Mouse (Mus musculus) gastrocnemius, postnatal 4 days (tissue): ENCODE results near the gene Hadh. TPM values are rescaled to one million over a fixed set of nuclear protein-coding genes. Genes with fewer than 3 reads are reported as not detected.

Experiments
- DNase-seq, 2 experiments: peaks; one replicate each; pipeline ENCODE4 v3.0.0; 2021 to 2022; ENCODE audit warnings: low spot score in 2 of 2, mixed read lengths in 2 of 2
- total RNA-seq, 2 experiments: library from RNA; stranded (reverse); gene quantifications; 2 replicates each; pipeline ENCODE4 v1.2.3; 2021

The Hadh gene
- total RNA-seq, 2 experiments from 2014 or later: 247 to 255 TPM

GRCm38 (mm10) chr3:131272374-131273100, 636 bp upstream of the Hadh start:
- DNase-seq: no peak

DNA sequence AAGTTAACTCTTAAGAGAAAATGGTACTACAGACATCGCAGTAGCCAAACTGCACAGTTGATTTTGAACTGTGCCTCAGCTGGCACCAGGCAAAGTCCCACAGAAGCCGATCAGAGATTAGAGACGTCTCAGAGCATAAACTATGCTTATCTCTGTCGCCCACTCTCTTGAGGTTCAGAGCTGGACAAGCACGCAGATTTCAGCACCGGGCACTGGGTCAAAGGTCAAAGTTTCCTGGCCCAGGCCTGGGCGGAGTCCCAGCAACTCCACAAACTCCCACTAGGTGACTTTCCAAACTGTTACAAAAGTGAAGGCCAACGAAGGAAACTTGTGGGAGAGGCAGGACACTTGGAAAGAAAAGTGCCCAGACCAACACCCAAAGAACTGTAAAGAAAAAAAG, 744 bp downstream of the Hadh start:
- DNase-seq: peak; percentile 30 to 44

DNA sequence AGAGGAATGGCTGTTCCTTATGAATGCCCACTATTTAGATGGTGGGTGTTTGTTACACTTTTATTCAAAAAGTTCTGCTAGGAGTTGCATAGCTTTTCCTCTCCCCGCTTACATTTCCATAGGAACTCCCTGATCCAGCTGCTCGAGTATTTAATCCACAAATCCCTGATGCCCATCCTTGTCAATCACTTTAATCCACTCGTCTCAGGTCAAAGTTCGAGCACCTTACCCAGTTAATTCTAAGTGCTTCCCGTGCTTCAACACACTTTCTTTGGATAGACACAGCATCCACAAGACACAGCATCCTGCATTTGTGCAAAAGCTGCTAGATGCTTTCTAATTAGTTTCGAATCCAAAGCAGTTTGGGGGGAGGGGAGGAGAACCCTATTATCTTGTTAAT, 1.5 kb downstream of the Hadh start:
- DNase-seq: no peak

DNA sequence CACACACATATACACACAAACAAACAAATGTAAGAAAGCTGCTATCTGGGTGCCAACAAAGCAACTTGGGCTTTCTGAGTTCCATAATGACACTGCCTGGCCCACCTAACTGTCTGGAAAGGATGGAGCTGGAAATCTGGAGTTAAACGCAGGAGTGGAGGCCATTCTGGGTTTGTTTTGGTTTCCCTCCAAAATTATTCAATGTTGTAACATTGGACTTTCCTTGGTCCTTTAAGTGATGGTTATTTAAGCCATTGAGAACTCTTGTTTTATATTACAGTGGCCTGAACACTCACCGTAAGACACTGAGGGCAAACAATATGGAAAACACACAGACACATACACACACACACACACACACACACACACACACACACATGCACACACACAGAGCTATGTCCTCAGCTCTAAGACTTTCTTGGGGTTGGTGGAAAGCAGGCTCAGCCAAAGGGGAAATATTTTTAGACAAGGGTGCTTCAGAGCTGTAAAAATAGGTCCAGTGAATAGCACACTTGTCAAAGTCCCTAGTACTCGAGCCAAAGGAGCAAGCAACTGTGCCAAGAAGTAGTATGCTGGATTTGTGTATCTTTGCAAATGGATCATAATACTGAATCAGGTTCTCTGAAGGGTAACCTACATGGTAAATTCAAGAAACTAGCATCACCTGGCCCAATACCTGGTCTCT, 5.4 kb downstream of the Hadh start:
- no peak for DNase-seq

GRCm38 (mm10) chr3:131265516-131265915, 6.4 kb downstream of the Hadh start:
- DNase-seq: no peak

- DNase-seq: no peak
Observed at GRCm38 (mm10) chr3:131263766-131264486, 8.0 kb downstream of the Hadh start.

DNA sequence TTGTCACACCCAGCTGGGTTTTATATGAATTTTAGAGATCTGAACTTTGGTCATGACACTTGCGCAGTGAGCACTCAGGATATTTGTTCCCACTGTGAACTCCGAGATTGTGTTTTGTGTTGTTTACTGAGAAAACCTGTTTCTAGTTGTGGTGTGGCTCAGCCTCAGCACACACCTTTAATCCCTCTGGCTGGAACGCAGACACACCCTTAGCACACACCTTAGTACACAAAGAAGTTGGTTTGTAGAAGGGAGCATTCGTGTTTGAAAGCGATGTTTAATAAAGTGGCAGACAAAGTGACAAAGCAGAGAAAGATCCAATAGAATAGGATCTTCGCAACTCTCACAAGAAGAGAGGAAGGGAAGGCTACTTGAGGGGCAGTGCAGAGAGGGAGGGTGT, 11.5 kb downstream of the Hadh start:
- no peak for DNase-seq

- DNase-seq: no peak
Observed at GRCm38 (mm10) chr3:131259392-131259965, 12.4 kb downstream of the Hadh start.

DNA sequence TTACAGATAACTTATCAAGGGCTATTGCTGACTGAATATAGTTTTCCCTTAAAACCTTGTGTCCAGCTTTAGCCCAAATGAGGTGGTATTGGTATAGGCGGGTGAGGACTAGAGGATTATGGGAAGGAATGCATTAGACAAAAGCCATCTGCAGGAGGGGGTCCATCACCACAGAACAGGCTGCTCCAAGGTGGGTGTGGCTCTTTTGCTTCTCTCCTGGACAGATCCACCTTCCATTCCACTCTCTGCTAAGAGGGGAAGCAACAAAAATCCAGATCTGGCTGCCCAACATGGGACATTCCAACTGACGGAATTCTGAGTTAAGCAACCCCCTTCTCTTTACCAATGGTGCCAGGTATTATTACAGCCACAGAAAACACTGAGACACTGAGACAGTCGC, 13.0 kb downstream of the Hadh start:
- no peak for DNase-seq

DNA sequence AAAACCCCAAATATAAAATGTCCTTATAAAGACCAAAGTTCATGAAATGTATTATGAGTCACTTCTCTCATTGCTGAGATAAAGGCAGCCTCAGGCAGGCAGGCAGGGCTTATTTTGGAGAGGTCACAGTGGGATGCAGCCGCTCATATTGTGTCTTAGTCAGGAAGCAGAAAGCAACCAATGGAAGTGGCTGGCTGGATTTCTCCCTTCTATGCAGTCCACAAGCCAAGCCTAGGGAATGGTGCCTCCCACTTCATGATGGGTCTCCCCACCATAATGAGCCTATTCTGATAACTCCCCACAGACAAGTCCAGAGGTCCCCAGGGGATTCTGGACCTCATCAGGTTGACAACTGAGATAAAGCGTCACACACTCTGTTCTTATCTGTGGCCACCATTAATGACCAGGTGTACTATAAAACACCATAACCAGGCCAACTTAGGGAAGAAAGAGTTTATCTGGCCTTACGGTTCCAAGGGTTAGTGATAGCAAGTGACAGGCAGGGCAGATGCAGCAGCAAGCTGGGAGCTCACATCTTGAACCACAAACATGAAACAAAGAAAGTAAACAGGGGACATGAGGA, 16.4 kb downstream of the Hadh start:
- no peak for DNase-seq

DNA sequence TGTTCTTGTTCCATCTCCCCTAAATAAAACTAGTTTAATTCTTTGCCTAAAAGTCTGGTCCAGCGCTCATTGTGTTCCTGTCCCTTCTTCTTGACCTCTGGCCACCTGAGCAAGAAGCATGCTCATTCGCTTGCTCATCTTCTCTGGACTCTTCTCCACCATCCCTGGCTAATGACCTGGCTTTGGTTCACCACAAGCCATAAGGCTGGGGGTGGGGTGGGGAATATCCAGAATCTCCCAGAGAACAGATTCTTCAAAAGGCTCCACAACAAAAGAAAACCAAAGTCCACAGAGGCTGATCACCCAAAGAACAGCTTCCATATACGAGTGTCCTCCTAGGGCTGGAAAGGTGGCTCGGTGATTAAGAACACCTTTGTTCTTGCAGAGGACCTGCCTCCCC, 16.9 kb downstream of the Hadh start:
- no peak for DNase-seq

DNA sequence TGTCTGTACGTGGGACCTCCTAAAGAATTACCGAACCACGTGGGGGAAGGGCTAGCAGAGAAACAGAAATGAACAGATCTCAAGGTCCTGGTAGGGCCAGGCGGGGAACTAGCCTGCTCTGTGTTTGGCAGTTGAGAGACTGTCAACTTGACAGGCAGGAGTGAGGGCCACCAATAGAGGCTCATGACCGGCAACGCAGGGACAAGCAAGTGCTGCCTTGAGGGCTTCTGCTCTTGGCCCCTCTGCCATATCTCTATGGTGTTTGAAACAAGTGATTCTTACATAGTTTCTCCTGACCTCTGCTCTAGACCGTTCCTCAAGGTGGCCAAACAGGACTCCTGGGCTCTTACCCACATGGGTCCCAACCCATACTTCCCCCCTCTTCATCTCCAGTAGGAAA, 20.3 kb downstream of the Hadh start:
- no peak for DNase-seq

GRCm38 (mm10) chr3:131250978-131251377, 20.9 kb downstream of the Hadh start:
- no peak for DNase-seq

- no peak for DNase-seq
Observed at GRCm38 (mm10) chr3:131250283-131250682, 21.6 kb downstream of the Hadh start.

- no peak for DNase-seq
Observed at GRCm38 (mm10) chr3:131248444-131248843, 23.5 kb downstream of the Hadh start.

DNA sequence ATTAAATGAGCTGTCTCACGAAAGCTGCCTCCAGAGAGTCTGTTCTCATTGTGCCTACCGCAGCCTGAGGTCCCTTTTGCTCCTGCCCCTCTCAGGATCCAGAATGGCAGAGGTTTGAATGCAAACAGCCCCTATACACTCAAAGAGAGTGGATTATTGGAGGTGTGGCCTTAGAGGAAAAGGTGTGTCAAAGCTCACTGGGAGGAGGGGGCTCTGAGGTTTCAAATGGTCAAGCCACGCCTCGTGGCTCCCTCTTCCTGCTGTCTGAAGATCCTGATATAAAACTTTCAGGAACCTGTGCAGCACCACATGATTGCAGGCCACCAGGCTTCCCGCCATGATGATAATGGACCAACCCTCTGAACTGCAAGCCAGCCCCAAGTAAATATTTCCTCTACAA, 24.1 kb downstream of the Hadh start:
- no peak for DNase-seq

- no peak for DNase-seq
Observed at GRCm38 (mm10) chr3:131247447-131247846, 24.5 kb downstream of the Hadh start.

GRCm38 (mm10) chr3:131246579-131247046, 25.3 kb downstream of the Hadh start:
- DNase-seq: no peak

DNA sequence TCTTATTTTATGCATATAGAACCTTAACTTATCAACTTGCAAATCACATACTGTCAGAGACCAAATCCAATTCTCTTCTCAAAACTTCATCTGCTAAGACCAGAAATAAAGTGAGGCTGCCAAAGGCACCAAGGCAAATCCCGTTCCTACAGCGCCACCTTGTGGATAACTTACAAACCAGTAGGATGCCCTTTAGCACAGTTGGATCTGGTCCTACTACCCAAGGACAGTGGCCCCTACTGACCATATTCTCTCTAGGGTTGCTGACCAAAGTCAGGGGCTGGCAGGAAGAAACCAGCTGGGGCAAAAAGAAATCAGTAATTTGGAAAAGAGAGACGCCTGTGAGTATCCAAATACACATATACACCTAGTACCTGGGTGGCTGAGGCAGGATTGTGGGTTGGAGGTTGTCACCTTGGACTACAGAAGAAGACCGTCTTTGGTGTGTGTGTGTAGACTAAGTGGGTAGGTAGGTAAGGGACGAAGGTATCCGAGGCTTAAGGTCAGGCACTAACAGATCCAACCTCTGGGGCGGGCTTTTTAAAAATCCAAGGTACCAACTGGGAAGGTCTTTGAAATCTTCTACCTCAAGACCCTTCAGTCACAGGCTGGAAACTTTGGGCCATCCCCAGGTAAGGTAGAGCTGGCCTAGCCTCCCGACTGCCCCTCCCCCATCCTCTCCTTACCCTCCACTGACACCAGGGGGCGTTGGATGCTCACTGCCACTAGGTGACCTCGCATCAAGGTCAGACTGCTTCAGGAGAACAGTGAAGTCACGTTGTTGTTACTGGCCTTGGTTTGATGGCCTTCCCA, 25.9 kb downstream of the Hadh start:
- DNase-seq: peak; percentile 41 to 63
